Mouse (Mus musculus): ENCODE data around the gene Hormad2. TPM values are rescaled to one million over a fixed set of nuclear protein-coding genes. Genes with fewer than 3 reads are reported as not detected.

Gene Hormad2
- polyA plus RNA-seq, 1 experiment, result 0.06 TPM

- TF ChIP-seq POLR2A (IDR thresholded peaks at IDR 0.05; ENCODE audit: borderline replicate concordance, extremely low read depth, low read depth, low read length) (no peak), CTCF (IDR thresholded peaks at IDR 0.05; ENCODE audit: insufficient read depth, low read length) (no peak)
- Histone ChIP-seq H3K4me1 (ENCODE audit: control insufficient read depth, insufficient read depth, low read length) (no peaks in the 10 kb centered on the region), H3K4me3 (replicated peaks; ENCODE audit: extremely low read depth, low read depth, low read length) (no peak overlapping the region)
- DNase-seq, result no peak
- WGBS, result 37% methylated on average over 2 of the region's 2 CpGs
These were observed 52.9 kb downstream of the Hormad2 start for GRCm38 (mm10) chr11:4388018-4388417.

- Histone ChIP-seq H3K4me1 (ENCODE audit: control insufficient read depth, insufficient read depth, low read length) (no peaks in the 10 kb centered on the region), H3K4me3 (replicated peaks; ENCODE audit: extremely low read depth, low read depth, low read length) (no peak overlapping the region)
- 87% methylated on average over 7 of the region's 7 CpGs for WGBS
- no peak for TF ChIP-seq CTCF (IDR thresholded peaks at IDR 0.05; ENCODE audit: insufficient read depth, low read length)
- no peak for TF ChIP-seq POLR2A (IDR thresholded peaks at IDR 0.05; ENCODE audit: borderline replicate concordance, extremely low read depth, low read depth, low read length)
- no peak for DNase-seq
These were observed 58.6 kb downstream of the Hormad2 start for GRCm38 (mm10) chr11:4382321-4382720.

GRCm38 (mm10) chr11:4379857-4380256 is 61.0 kb downstream of the Hormad2 start:
- WGBS, result 74% methylated on average over 4 of the region's 4 CpGs
- Histone ChIP-seq H3K4me3 (replicated peaks; ENCODE audit: extremely low read depth, low read depth, low read length) (no peak overlapping the region), H3K4me1 (ENCODE audit: control insufficient read depth, insufficient read depth, low read length) (no peaks in the 10 kb centered on the region)
- TF ChIP-seq CTCF (IDR thresholded peaks at IDR 0.05; ENCODE audit: insufficient read depth, low read length), result no peak
- TF ChIP-seq POLR2A (IDR thresholded peaks at IDR 0.05; ENCODE audit: borderline replicate concordance, extremely low read depth, low read depth, low read length), result no peak
- no peak for DNase-seq

GRCm38 (mm10) chr11:4366389-4366788 is 74.5 kb downstream of the Hormad2 start:
- WGBS, result 77% methylated on average over 4 of the region's 4 CpGs
- no peak overlapping the region for H3K4me3 ChIP-seq (replicated peaks; ENCODE audit: extremely low read depth, low read depth, low read length)
- DNase-seq, result no peak
- TF ChIP-seq POLR2A (IDR thresholded peaks at IDR 0.05; ENCODE audit: borderline replicate concordance, extremely low read depth, low read depth, low read length) (no peak), CTCF (IDR thresholded peaks at IDR 0.05; ENCODE audit: insufficient read depth, low read length) (no peak)
- no peaks in the 10 kb centered on the region for H3K4me1 ChIP-seq (ENCODE audit: control insufficient read depth, insufficient read depth, low read length)

- TF ChIP-seq CTCF (IDR thresholded peaks at IDR 0.05; ENCODE audit: insufficient read depth, low read length) (no peak), POLR2A (IDR thresholded peaks at IDR 0.05; ENCODE audit: borderline replicate concordance, extremely low read depth, low read depth, low read length) (no peak)
- H3K4me1 ChIP-seq (ENCODE audit: control insufficient read depth, insufficient read depth, low read length), result no peaks in the 10 kb centered on the region
- no peak for DNase-seq
- H3K4me3 ChIP-seq (replicated peaks; ENCODE audit: extremely low read depth, low read depth, low read length), result no peak overlapping the region
- 46% methylated on average over 5 of the region's 5 CpGs for WGBS
These were observed 85.5 kb downstream of the Hormad2 start for GRCm38 (mm10) chr11:4355430-4355829.

GRCm38 (mm10) chr11:4352637-4353036 is 88.3 kb downstream of the Hormad2 start:
- TF ChIP-seq CTCF (IDR thresholded peaks at IDR 0.05; ENCODE audit: insufficient read depth, low read length) (no peak), POLR2A (IDR thresholded peaks at IDR 0.05; ENCODE audit: borderline replicate concordance, extremely low read depth, low read depth, low read length) (no peak)
- Histone ChIP-seq H3K4me3 (replicated peaks; ENCODE audit: extremely low read depth, low read depth, low read length) (no peak overlapping the region), H3K4me1 (ENCODE audit: control insufficient read depth, insufficient read depth, low read length) (no peaks in the 10 kb centered on the region)
- WGBS, result 55% methylated on average over 3 of the region's 3 CpGs
- no peak for DNase-seq

- H3K4me1 ChIP-seq (ENCODE audit: control insufficient read depth, insufficient read depth, low read length), result no peaks in the 10 kb centered on the region
- H3K4me3 ChIP-seq (replicated peaks; ENCODE audit: extremely low read depth, low read depth, low read length), result no peak overlapping the region
- TF ChIP-seq POLR2A (IDR thresholded peaks at IDR 0.05; ENCODE audit: borderline replicate concordance, extremely low read depth, low read depth, low read length) (no peak), CTCF (IDR thresholded peaks at IDR 0.05; ENCODE audit: insufficient read depth, low read length) (no peak)
- no peak for DNase-seq
- 66% methylated on average over 4 of the region's 4 CpGs for WGBS
These were observed 97.0 kb downstream of the Hormad2 start for GRCm38 (mm10) chr11:4343926-4344325.

- no peak overlapping the region for H3K4me3 ChIP-seq (replicated peaks; ENCODE audit: extremely low read depth, low read depth, low read length)
- no peak for TF ChIP-seq POLR2A (IDR thresholded peaks at IDR 0.05; ENCODE audit: borderline replicate concordance, extremely low read depth, low read depth, low read length)
- no peak for TF ChIP-seq CTCF (IDR thresholded peaks at IDR 0.05; ENCODE audit: insufficient read depth, low read length)
- 72% methylated on average over 7 of the region's 7 CpGs for WGBS
- no peak for DNase-seq
- no peaks in the 10 kb centered on the region for H3K4me1 ChIP-seq (ENCODE audit: control insufficient read depth, insufficient read depth, low read length)
These were observed 98.9 kb downstream of the Hormad2 start for GRCm38 (mm10) chr11:4342027-4342426.

- Histone ChIP-seq H3K4me1 (ENCODE audit: control insufficient read depth, insufficient read depth, low read length) (no peaks in the 10 kb centered on the region), H3K4me3 (replicated peaks; ENCODE audit: extremely low read depth, low read depth, low read length) (no peak overlapping the region)
- TF ChIP-seq CTCF (IDR thresholded peaks at IDR 0.05; ENCODE audit: insufficient read depth, low read length) (no peak), POLR2A (IDR thresholded peaks at IDR 0.05; ENCODE audit: borderline replicate concordance, extremely low read depth, low read depth, low read length) (no peak)
- DNase-seq, result no peak
- 61% methylated on average over 9 of the region's 9 CpGs for WGBS
These were observed 100.7 kb downstream of the Hormad2 start for GRCm38 (mm10) chr11:4340109-4340779.

GRCm38 (mm10) chr11:4339275-4339674 is 101.6 kb downstream of the Hormad2 start:
- WGBS, result 91% methylated on average over 1 of the region's 1 CpGs
- TF ChIP-seq CTCF (IDR thresholded peaks at IDR 0.05; ENCODE audit: insufficient read depth, low read length), result no peak
- no peak for TF ChIP-seq POLR2A (IDR thresholded peaks at IDR 0.05; ENCODE audit: borderline replicate concordance, extremely low read depth, low read depth, low read length)
- Histone ChIP-seq H3K4me1 (ENCODE audit: control insufficient read depth, insufficient read depth, low read length) (no peaks in the 10 kb centered on the region), H3K4me3 (replicated peaks; ENCODE audit: extremely low read depth, low read depth, low read length) (no peak overlapping the region)
- DNase-seq, result no peak

Measured in lung, adult 2 months (tissue).